Comparison of ENCODE assay signal across 8 mouse cellular contexts in genomic region chr13:81570241-81570821, GRCm38 (mm10).
DNase-seq lines count a peak whose midpoint lies in the region; ATAC-seq lines count a peak whose summit lies in the region.

No protein-coding gene starts in this region.

- H3K9me3 ChIP-seq in heart, embryonic 12.5 days (replicated peaks) = no peaks in the 10 kb centered on the region
- no peaks in the 10 kb centered on the region for H3K9me3 ChIP-seq in forebrain, embryonic 11.5 days (ENCODE audit: control insufficient read depth, low read length)
- H3K9me3 ChIP-seq in neural tube, embryonic 11.5 days (ENCODE audit: control insufficient read depth, low read length) = no peaks in the 10 kb centered on the region

- peak overlapping the region; percentile 47 for H3K4me2 ChIP-seq in heart, embryonic 12.5 days
- peak overlapping the region; percentile 19 for H3K4me2 ChIP-seq in forebrain, embryonic 11.5 days (ENCODE audit: low read depth, low read length, severe bottlenecking)
- 0 out of 2 replicates have a peak overlapping the region, but pooled peaks have one; percentile 19 for H3K4me2 ChIP-seq in neural tube, embryonic 11.5 days (ENCODE audit: low read depth)

- no peak for DNase-seq in heart, adult 8-10 months (ENCODE audit: low spot score)
- peak; percentile 5 for DNase-seq in adrenal gland, postnatal 36 days
- DNase-seq in forebrain, embryonic 11.5 days (ENCODE audit: low spot score) = peak; percentile 51
- DNase-seq in kidney, adult 18-20 months = peak; percentile 32
- peak; percentile 67 for DNase-seq in neural tube, embryonic 11.5 days (ENCODE audit: low spot score)
- DNase-seq in thymus, postnatal 36 days = no peak
- DNase-seq in adipocyte (ENCODE audit: low spot score) = no peak

- H3K36me3 ChIP-seq in heart, embryonic 12.5 days = no peaks in the 10 kb centered on the region
- no peaks in the 10 kb centered on the region for H3K36me3 ChIP-seq in forebrain, embryonic 11.5 days (ENCODE audit: control insufficient read depth, insufficient read depth, low read length)
- H3K36me3 ChIP-seq in neural tube, embryonic 11.5 days (ENCODE audit: control insufficient read depth, insufficient read depth, low read length) = no peaks in the 10 kb centered on the region

- WGBS in heart, embryonic 12.5 days = 61% methylated on average over 12 of the region's 12 CpGs
- WGBS in forebrain, embryonic 11.5 days = 43% methylated on average over 12 of the region's 12 CpGs
- 38% methylated on average over 12 of the region's 12 CpGs for WGBS in neural tube, embryonic 11.5 days

- H3K4me1 ChIP-seq in heart, embryonic 12.5 days (replicated peaks) = peaks cover 5% of the 10 kb centered on the region
- H3K4me1 ChIP-seq in forebrain, embryonic 11.5 days (replicated peaks; ENCODE audit: control insufficient read depth, insufficient read depth, low read length) = 0 out of 2 replicates have a peak, but pooled peaks cover 4% of the 10 kb centered on the region
- H3K4me1 ChIP-seq in neural tube, embryonic 11.5 days (ENCODE audit: control insufficient read depth, insufficient read depth, low read length) = peaks cover 5% of the 10 kb centered on the region

- peak; percentile 51; the same call in 1 of the 2 replicates for ATAC-seq in heart, embryonic 12.5 days (ENCODE audit: insufficient number of reproducible peaks, low FRiP score)
- ATAC-seq in forebrain, embryonic 11.5 days (replicated peaks; ENCODE audit: low FRiP score) = peak; percentile 95
- ATAC-seq in neural tube, embryonic 11.5 days (ENCODE audit: insufficient read depth, low FRiP score, low TSS enrichment) = peak; percentile 74

- no peaks in the 10 kb centered on the region for H3K27me3 ChIP-seq in heart, embryonic 12.5 days (replicated peaks)
- no peaks in the 10 kb centered on the region for H3K27me3 ChIP-seq in forebrain, embryonic 11.5 days (ENCODE audit: control insufficient read depth, insufficient read depth, low read length)
- H3K27me3 ChIP-seq in neural tube, embryonic 11.5 days (ENCODE audit: control insufficient read depth, insufficient read depth, low read length) = no peaks in the 10 kb centered on the region

- no peak overlapping the region for H3K4me3 ChIP-seq in heart, embryonic 12.5 days
- no peak overlapping the region for H3K4me3 ChIP-seq in forebrain, embryonic 11.5 days (ENCODE audit: low read depth, low read length)
- no peak overlapping the region for H3K4me3 ChIP-seq in neural tube, embryonic 11.5 days (ENCODE audit: low read depth, low read length)

- no peak overlapping the region for H3K27ac ChIP-seq in heart, embryonic 12.5 days (ENCODE audit: poor library complexity, severe bottlenecking)
- peak overlapping the region; percentile 26; the same call in 1 of the 2 replicates for H3K27ac ChIP-seq in forebrain, embryonic 11.5 days (ENCODE audit: low read depth, low read length)
- 0 out of 2 replicates have a peak overlapping the region, but pooled peaks have one; percentile 17 for H3K27ac ChIP-seq in neural tube, embryonic 11.5 days (ENCODE audit: low read depth, low read length)

- H3K9ac ChIP-seq in heart, embryonic 12.5 days = no peak overlapping the region
- H3K9ac ChIP-seq in forebrain, embryonic 11.5 days (ENCODE audit: low read length) = no peak overlapping the region
- no peak overlapping the region for H3K9ac ChIP-seq in neural tube, embryonic 11.5 days (ENCODE audit: low read length)

Comparison
In these comparisons a context has a peak if more than half of its experiments do, and no peak if none do; other contexts are left out.
1. DNase-seq: peak in adrenal gland, postnatal 36 days (2 of 2), forebrain, embryonic 11.5 days (single experiment), kidney, adult 18-20 months (single experiment) and neural tube, embryonic 11.5 days (single experiment); none in heart, adult 8-10 months (single experiment), thymus, postnatal 36 days (0 of 2) and adipocyte (single experiment).
2. Peak in every context shown above with its lines, with median percentiles within 50 percentile points of each other: ATAC-seq and H3K4me2 ChIP-seq.